Mouse (Mus musculus): Measurements from ENCODE around the gene H60b. TPM values are rescaled to one million over a fixed set of nuclear protein-coding genes. Genes with fewer than 3 reads are reported as not detected.
"Not testable (repeated sequence)": the region's sequence is repeated elsewhere in the genome, so short reads cannot be mapped to it uniquely, and the experiment has no call there.

Gene H60b
- total RNA-seq, 1 experiment = 1.3 TPM

DNA sequence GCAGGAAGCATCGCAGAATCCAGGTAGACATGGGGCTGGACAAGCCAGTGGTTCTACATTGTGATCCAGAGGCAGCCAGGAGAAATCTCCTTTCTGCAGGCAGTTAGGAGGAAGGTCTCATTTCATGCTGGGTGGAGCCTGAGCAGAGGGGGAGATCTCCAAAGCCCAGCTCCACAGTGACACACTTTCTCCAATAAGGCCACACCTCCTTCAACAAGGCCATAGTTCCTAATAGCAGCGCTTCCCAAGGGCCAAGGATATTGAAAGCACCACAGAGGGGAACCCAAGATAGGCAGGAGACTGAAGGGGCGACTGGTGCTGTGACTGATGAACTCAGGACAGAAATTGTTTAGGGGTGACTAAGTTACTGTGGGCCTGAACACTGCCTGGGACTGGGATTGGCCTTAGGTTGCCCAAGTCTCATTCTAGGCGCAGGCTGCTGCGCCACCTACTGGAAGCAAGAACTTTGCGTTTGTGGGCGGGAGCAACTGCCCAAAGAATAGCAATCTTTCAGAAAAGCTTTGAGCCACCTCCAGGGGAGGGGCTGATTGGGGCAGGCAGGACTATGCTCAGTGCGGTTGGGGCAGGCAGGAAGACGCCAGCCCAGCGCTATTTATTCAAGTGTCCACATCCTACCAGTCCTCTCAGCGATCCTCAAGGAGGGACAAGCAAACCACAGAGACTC lies 53.8 kb downstream of the H60b start:
- TF ChIP-seq ZC3H11A (IDR thresholded peaks at IDR 0.05; ENCODE audit: borderline replicate concordance, low read depth, low read length) = peak; percentile 56; the same call in 1 of the 2 replicates
- not testable (repeated sequence) for H3K9me3 ChIP-seq (ENCODE audit: control insufficient read depth, insufficient read depth, low read depth, low read length); H3K36me3 ChIP-seq (ENCODE audit: control insufficient read depth, insufficient read depth, low read length, poor library complexity, severe bottlenecking)

GRCm38 (mm10) chr10:22223474-22224349 lies 65.3 kb downstream of the H60b start:
- H3K36me3 ChIP-seq (ENCODE audit: control insufficient read depth, insufficient read depth, low read length, poor library complexity, severe bottlenecking); H3K9me3 ChIP-seq (ENCODE audit: control insufficient read depth, insufficient read depth, low read depth, low read length); H3K27ac ChIP-seq (ENCODE audit: insufficient read depth, low read depth, low read length, poor library complexity, severe bottlenecking); H3K4me3 ChIP-seq (ENCODE audit: insufficient read depth in 1 of 2, low read depth in 1 of 2, low read length in 2 of 2, poor library complexity in 1 of 2, severe bottlenecking in 1 of 2); H3K4me1 ChIP-seq (ENCODE audit: control insufficient read depth in 2 of 2, insufficient read depth in 2 of 2, low read length in 2 of 2, poor library complexity in 1 of 2); in situ Hi-C loops (cut with MboI; ENCODE audit: low sequenced_read_pairs in 2 of 2, unreplicated experiment in 2 of 2); DNase-seq (ENCODE audit: low read depth, low spot score); H3K9ac ChIP-seq (ENCODE audit: insufficient read depth, low read depth, low read length, poor library complexity, severe bottlenecking): not testable (repeated sequence)

More for the DNA sequence above, 53.8 kb downstream of the H60b start:
- H3K4me1 ChIP-seq (ENCODE audit: control insufficient read depth in 2 of 2, insufficient read depth in 2 of 2, low read length in 2 of 2, poor library complexity in 1 of 2); H3K27ac ChIP-seq (ENCODE audit: insufficient read depth, low read depth, low read length, poor library complexity, severe bottlenecking); in situ Hi-C loops (cut with MboI; ENCODE audit: low sequenced_read_pairs in 2 of 2, unreplicated experiment in 2 of 2); H3K9ac ChIP-seq (ENCODE audit: insufficient read depth, low read depth, low read length, poor library complexity, severe bottlenecking); H3K4me3 ChIP-seq (ENCODE audit: insufficient read depth in 1 of 2, low read depth in 1 of 2, low read length in 2 of 2, poor library complexity in 1 of 2, severe bottlenecking in 1 of 2): not testable (repeated sequence)
- peak; percentile 87 for DNase-seq (ENCODE audit: low read depth, low spot score)

DNA sequence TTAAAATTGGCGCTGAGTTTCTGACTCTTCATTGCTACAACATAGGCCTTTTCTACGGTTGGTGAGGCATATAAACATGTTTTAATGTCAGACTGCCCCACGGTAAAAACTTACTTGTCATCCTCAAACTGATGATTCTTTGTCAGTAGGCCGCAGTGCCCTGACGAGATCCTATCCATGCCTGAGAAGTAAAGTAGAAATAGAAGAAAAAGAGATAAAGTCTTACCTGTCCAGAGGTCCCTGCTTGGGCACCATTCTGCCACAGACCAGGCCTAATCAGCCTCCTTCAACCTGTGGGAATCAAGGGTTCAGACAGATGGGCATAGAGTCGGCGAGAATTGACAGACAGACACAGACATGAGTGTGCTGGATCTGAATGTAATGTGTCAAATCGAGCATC lies 106.7 kb downstream of the H60b start:
- no peak for TF ChIP-seq ZNF384 (IDR thresholded peaks at IDR 0.05; ENCODE audit: low read depth, low read length)
- no peak overlapping the region for H3K9ac ChIP-seq (ENCODE audit: insufficient read depth, low read depth, low read length, poor library complexity, severe bottlenecking)
- no peaks in the 10 kb centered on the region for H3K9me3 ChIP-seq (ENCODE audit: control insufficient read depth, insufficient read depth, low read depth, low read length)
- no peak for DNase-seq (ENCODE audit: low read depth, low spot score)
- no peaks in the 10 kb centered on the region for H3K4me1 ChIP-seq (ENCODE audit: control insufficient read depth in 2 of 2, insufficient read depth in 2 of 2, low read length in 2 of 2, poor library complexity in 1 of 2)
- no peak overlapping the region for H3K4me3 ChIP-seq (ENCODE audit: insufficient read depth in 1 of 2, low read depth in 1 of 2, low read length in 2 of 2, poor library complexity in 1 of 2, severe bottlenecking in 1 of 2)
- H3K36me3 ChIP-seq (ENCODE audit: control insufficient read depth, insufficient read depth, low read length, poor library complexity, severe bottlenecking) = no peaks in the 10 kb centered on the region
- no peak overlapping the region for H3K27ac ChIP-seq (ENCODE audit: insufficient read depth, low read depth, low read length, poor library complexity, severe bottlenecking)
- in situ Hi-C loops (cut with MboI; ENCODE audit: low sequenced_read_pairs in 2 of 2, unreplicated experiment in 2 of 2) = loop anchor here in 1 of 2 experiments (10.0 to 25.0 kb wide), 2 partner anchors 190 to 228 kb away; no protein-coding TSS in a partner anchor

- not testable (repeated sequence) for H3K4me1 ChIP-seq (ENCODE audit: control insufficient read depth in 2 of 2, insufficient read depth in 2 of 2, low read length in 2 of 2, poor library complexity in 1 of 2); H3K36me3 ChIP-seq (ENCODE audit: control insufficient read depth, insufficient read depth, low read length, poor library complexity, severe bottlenecking); H3K9ac ChIP-seq (ENCODE audit: insufficient read depth, low read depth, low read length, poor library complexity, severe bottlenecking); DNase-seq (ENCODE audit: low read depth, low spot score); H3K27ac ChIP-seq (ENCODE audit: insufficient read depth, low read depth, low read length, poor library complexity, severe bottlenecking); H3K9me3 ChIP-seq (ENCODE audit: control insufficient read depth, insufficient read depth, low read depth, low read length); H3K4me3 ChIP-seq (ENCODE audit: insufficient read depth in 1 of 2, low read depth in 1 of 2, low read length in 2 of 2, poor library complexity in 1 of 2, severe bottlenecking in 1 of 2)
- in situ Hi-C loops (cut with MboI; ENCODE audit: low sequenced_read_pairs in 2 of 2, unreplicated experiment in 2 of 2) = loop anchor here (10.0 to 25.0 kb wide), 2 partner anchors 106 to 234 kb away; no protein-coding TSS in a partner anchor
Measured at GRCm38 (mm10) chr10:22270879-22271786, 112.7 kb downstream of the H60b start.

GRCm38 (mm10) chr10:22272914-22273683 lies 114.7 kb downstream of the H60b start:
- not testable (repeated sequence) for DNase-seq (ENCODE audit: low read depth, low spot score); H3K36me3 ChIP-seq (ENCODE audit: control insufficient read depth, insufficient read depth, low read length, poor library complexity, severe bottlenecking); H3K4me1 ChIP-seq (ENCODE audit: control insufficient read depth in 2 of 2, insufficient read depth in 2 of 2, low read length in 2 of 2, poor library complexity in 1 of 2); H3K9me3 ChIP-seq (ENCODE audit: control insufficient read depth, insufficient read depth, low read depth, low read length); H3K27ac ChIP-seq (ENCODE audit: insufficient read depth, low read depth, low read length, poor library complexity, severe bottlenecking); H3K9ac ChIP-seq (ENCODE audit: insufficient read depth, low read depth, low read length, poor library complexity, severe bottlenecking)
- H3K4me3 ChIP-seq (ENCODE audit: insufficient read depth in 1 of 2, low read depth in 1 of 2, low read length in 2 of 2, poor library complexity in 1 of 2, severe bottlenecking in 1 of 2) = peak overlapping the region; percentile 24 to 47
- in situ Hi-C loops (cut with MboI; ENCODE audit: low sequenced_read_pairs in 2 of 2, unreplicated experiment in 2 of 2) = loop anchor here (10.0 to 25.0 kb wide), 2 partner anchors 108 to 236 kb away; no protein-coding TSS in a partner anchor
